Mouse (Mus musculus) liver, embryonic 11.5 days (tissue): ENCODE results near the gene Tmem79. TPM values are rescaled to one million over a fixed set of nuclear protein-coding genes. Genes with fewer than 3 reads are reported as not detected.

Experiments
- ATAC-seq: fragments of 200-750 bp; cut with Nextera tagmentation; replicated peaks from 2 replicates; pipeline ENCODE4 v1.8.0; 2017; ENCODE audit warnings: moderate number of reproducible peaks, mild to moderate bottlenecking, moderate TSS enrichment, moderate library complexity; ENCODE audit not compliant: low FRiP score
- DNase-seq: peaks from one replicate; pipeline ENCODE4 v3.0.0-alpha.2; 2017; ENCODE audit warnings: low spot score
- H3K27ac ChIP-seq: fragments of 300-500 bp; sonication (generic); 2 replicates; pipeline ENCODE4 v1.5.1; 2014; ENCODE audit warnings: mild to moderate bottlenecking, low read depth, low read length, control low read depth
- H3K27me3 ChIP-seq: fragments of 300-500 bp; sonication (generic); replicated peaks from 2 replicates; pipeline ENCODE4 v1.6.1; 2014; ENCODE audit warnings: low read length, mixed read lengths; ENCODE audit not compliant: control insufficient read depth, insufficient read depth
- H3K36me3 ChIP-seq: fragments of 300-500 bp; sonication (generic); 2 replicates; pipeline ENCODE4 v1.6.1; 2014; ENCODE audit warnings: mild to moderate bottlenecking, low read length, moderate library complexity, mixed read lengths; ENCODE audit not compliant: control insufficient read depth, insufficient read depth
- H3K4me1 ChIP-seq: fragments of 300-500 bp; sonication (generic); replicated peaks from 2 replicates; pipeline ENCODE4 v1.6.1; 2014; ENCODE audit warnings: low read length, mixed read lengths; ENCODE audit not compliant: control insufficient read depth, insufficient read depth
- H3K4me2 ChIP-seq: fragments of 300-500 bp; sonication (generic); 2 replicates; pipeline ENCODE4 v1.6.1; 2014; ENCODE audit warnings: mild to moderate bottlenecking, control low read depth, moderate library complexity
- H3K4me3 ChIP-seq: fragments of 300-500 bp; sonication (generic); 2 replicates; pipeline ENCODE4 v1.5.1; 2014; ENCODE audit warnings: low read depth, low read length, control low read depth
- H3K9ac ChIP-seq: fragments of 300-500 bp; sonication (generic); 2 replicates; pipeline ENCODE4 v1.6.1; 2014; ENCODE audit warnings: low read depth, low read length, control low read depth
- H3K9me3 ChIP-seq: fragments of 300-500 bp; sonication (generic); 2 replicates; pipeline ENCODE4 v1.6.1; 2016; ENCODE audit warnings: low read length, inconsistent platforms, mixed read lengths; ENCODE audit not compliant: control insufficient read depth
- WGBS: fragments of 180-500 bp; shearing (Covaris S2); extraction: QIAGEN DNeasy Blood & Tissue Kit; methylation state at CpG from one replicate; pipeline ENCODE4 v1.1.7; 2014; 5-methylcytosine and 5-hydroxymethylcytosine counted together
- polyA plus RNA-seq: library from polyadenylated mRNA; unstranded; fragments of >200 nt; fragmentation: Nextera tagmentation; extraction: Ambion mirVana; gene quantifications from 2 replicates; pipeline ENCODE4 v1.2.1, GENCODE M21; 2014

Tmem79 gene
- polyA plus RNA-seq, 1 experiment from 2014 or later, result 2.0 TPM

GRCm38 (mm10) chr3:88361096-88361495 lies 25.1 kb upstream of the Tmem79 start:
- DNase-seq, result no peak
- H3K27ac ChIP-seq, result no peak overlapping the region
- H3K4me3 ChIP-seq, result no peak overlapping the region
- peaks cover 36% of the 10 kb centered on the region for H3K4me1 ChIP-seq
- H3K36me3 ChIP-seq, result peaks cover 54% of the 10 kb centered on the region
- H3K4me2 ChIP-seq, result no peak overlapping the region
- no peak for ATAC-seq
- WGBS, result 72% methylated on average over 6 of the region's 6 CpGs
- H3K9ac ChIP-seq, result no peak overlapping the region
- peaks cover 17% of the 10 kb centered on the region for H3K27me3 ChIP-seq
- no peaks in the 10 kb centered on the region for H3K9me3 ChIP-seq

- DNase-seq (no peak), ATAC-seq (no peak)
- Histone ChIP-seq H3K9me3 (no peaks in the 10 kb centered on the region), H3K27ac (no peak overlapping the region), H3K4me3 (no peak overlapping the region), H3K36me3 (peaks cover 65% of the 10 kb centered on the region), H3K27me3 (peaks cover 5% of the 10 kb centered on the region), H3K4me2 (no peak overlapping the region), H3K9ac (no peak overlapping the region), H3K4me1 (peaks cover 36% of the 10 kb centered on the region)
- WGBS, result 78% methylated on average over 3 of the region's 3 CpGs
Measured at GRCm38 (mm10) chr3:88359989-88360388, 24.0 kb upstream of the Tmem79 start.

- Histone ChIP-seq H3K4me2 (no peak overlapping the region), H3K4me1 (peaks cover 33% of the 10 kb centered on the region), H3K27me3 (peaks cover 1% of the 10 kb centered on the region; the same call in 1 of the 2 replicates), H3K9me3 (no peaks in the 10 kb centered on the region), H3K9ac (no peak overlapping the region), H3K4me3 (no peak overlapping the region), H3K36me3 (peaks cover 69% of the 10 kb centered on the region), H3K27ac (no peak overlapping the region)
- ATAC-seq (no peak), DNase-seq (no peak)
- WGBS, result 85% methylated on average over 5 of the region's 5 CpGs
Measured at GRCm38 (mm10) chr3:88359584-88359983, 23.6 kb upstream of the Tmem79 start.

- H3K27me3 ChIP-seq, result no peaks in the 10 kb centered on the region
- H3K9ac ChIP-seq, result no peak overlapping the region
- no peak overlapping the region for H3K27ac ChIP-seq
- H3K4me3 ChIP-seq, result no peak overlapping the region
- DNase-seq (no peak), ATAC-seq (no peak)
- no peaks in the 10 kb centered on the region for H3K4me1 ChIP-seq
- H3K4me2 ChIP-seq, result no peak overlapping the region
- no peaks in the 10 kb centered on the region for H3K9me3 ChIP-seq
- whole genome bisulfite sequencing, result 95% methylated on average over 8 of the region's 8 CpGs
- H3K36me3 ChIP-seq, result peaks cover 91% of the 10 kb centered on the region
Measured at GRCm38 (mm10) chr3:88354396-88355165, 18.6 kb upstream of the Tmem79 start.

- Histone ChIP-seq H3K4me1 (no peaks in the 10 kb centered on the region), H3K9me3 (no peaks in the 10 kb centered on the region), H3K4me2 (no peak overlapping the region), H3K27ac (no peak overlapping the region), H3K27me3 (no peaks in the 10 kb centered on the region), H3K9ac (no peak overlapping the region), H3K36me3 (peaks cover 86% of the 10 kb centered on the region), H3K4me3 (no peak overlapping the region)
- ATAC-seq (no peak), DNase-seq (no peak)
- 95% methylated on average over 9 of the region's 9 CpGs for WGBS
Measured at GRCm38 (mm10) chr3:88352907-88353306, 17.0 kb upstream of the Tmem79 start.

- H3K4me1 ChIP-seq, result no peaks in the 10 kb centered on the region
- DNase-seq (no peak), ATAC-seq (no peak)
Measured at GRCm38 (mm10) chr3:88350732-88351131, 14.8 kb upstream of the Tmem79 start.

GRCm38 (mm10) chr3:88339006-88339405 lies 3.1 kb upstream of the Tmem79 start:
- H3K4me2 ChIP-seq, result peak overlapping the region; percentile 83
- H3K27me3 ChIP-seq, result no peaks in the 10 kb centered on the region
- H3K9ac ChIP-seq, result 0 out of 2 replicates have a peak overlapping the region, but pooled peaks have one; percentile 30
- peak overlapping the region; percentile 79 for H3K27ac ChIP-seq
- H3K9me3 ChIP-seq, result no peaks in the 10 kb centered on the region
- H3K36me3 ChIP-seq, result peaks cover 20% of the 10 kb centered on the region
- no peak for ATAC-seq
- 64% methylated on average over 3 of the region's 3 CpGs for WGBS
- peak overlapping the region; percentile 15 for H3K4me3 ChIP-seq
- peaks cover 44% of the 10 kb centered on the region for H3K4me1 ChIP-seq
- DNase-seq, result no peak

More at GRCm38 (mm10) chr3:88350732-88351131, 14.8 kb upstream of the Tmem79 start:
- Histone ChIP-seq H3K4me2 (no peak overlapping the region), H3K27me3 (no peaks in the 10 kb centered on the region), H3K36me3 (peaks cover 86% of the 10 kb centered on the region), H3K9ac (no peak overlapping the region), H3K9me3 (no peaks in the 10 kb centered on the region), H3K27ac (no peak overlapping the region), H3K4me3 (no peak overlapping the region)
- WGBS, result 88% methylated on average over 13 of the region's 13 CpGs

GRCm38 (mm10) chr3:88338316-88338715 lies 2.4 kb upstream of the Tmem79 start:
- Histone ChIP-seq H3K4me3 (peak overlapping the region; percentile 15), H3K4me1 (peaks cover 47% of the 10 kb centered on the region)

More at GRCm38 (mm10) chr3:88338316-88338715, 2.4 kb upstream of the Tmem79 start:
- Histone ChIP-seq H3K27ac (peak overlapping the region; percentile 79), H3K9me3 (no peaks in the 10 kb centered on the region), H3K4me2 (peak overlapping the region; percentile 83), H3K27me3 (no peaks in the 10 kb centered on the region), H3K9ac (0 out of 2 replicates have a peak overlapping the region, but pooled peaks have one; percentile 30), H3K36me3 (peaks cover 13% of the 10 kb centered on the region)
- no peak for DNase-seq
- 40% methylated on average over 7 of the region's 7 CpGs for WGBS
- ATAC-seq, result peak; percentile 53
